Mouse (Mus musculus) gastrocnemius, postnatal 10 days (tissue): ENCODE measurements around the gene Rps6kl1. TPM values are rescaled to one million over a fixed set of nuclear protein-coding genes. Genes with fewer than 3 reads are reported as not detected.

Experiments used
- DNase-seq: peaks from one replicate; pipeline ENCODE4 v3.0.0; 2021; ENCODE audit warnings: mixed read lengths
- long read RNA-seq, 2 experiments: library from polyadenylated mRNA; stranded (forward); transcript quantifications; one replicate each; pipeline ENCODE4 v2.0.0; 2021
- total RNA-seq, 2 experiments: library from RNA; stranded (reverse); gene quantifications; 2 replicates each; pipeline ENCODE4 v1.2.3; 2021

The Rps6kl1 gene
- total RNA-seq: under 1 TPM; 0.33 to 0.68 TPM
- long read RNA-seq, experiment 1, partial matches to known transcripts: 0 of 3 reads
- long read RNA-seq, experiment 1, other reads (novel, unspliced or antisense): 2 of 3 reads
- long read RNA-seq, experiment 2: 0 reads

DNA sequence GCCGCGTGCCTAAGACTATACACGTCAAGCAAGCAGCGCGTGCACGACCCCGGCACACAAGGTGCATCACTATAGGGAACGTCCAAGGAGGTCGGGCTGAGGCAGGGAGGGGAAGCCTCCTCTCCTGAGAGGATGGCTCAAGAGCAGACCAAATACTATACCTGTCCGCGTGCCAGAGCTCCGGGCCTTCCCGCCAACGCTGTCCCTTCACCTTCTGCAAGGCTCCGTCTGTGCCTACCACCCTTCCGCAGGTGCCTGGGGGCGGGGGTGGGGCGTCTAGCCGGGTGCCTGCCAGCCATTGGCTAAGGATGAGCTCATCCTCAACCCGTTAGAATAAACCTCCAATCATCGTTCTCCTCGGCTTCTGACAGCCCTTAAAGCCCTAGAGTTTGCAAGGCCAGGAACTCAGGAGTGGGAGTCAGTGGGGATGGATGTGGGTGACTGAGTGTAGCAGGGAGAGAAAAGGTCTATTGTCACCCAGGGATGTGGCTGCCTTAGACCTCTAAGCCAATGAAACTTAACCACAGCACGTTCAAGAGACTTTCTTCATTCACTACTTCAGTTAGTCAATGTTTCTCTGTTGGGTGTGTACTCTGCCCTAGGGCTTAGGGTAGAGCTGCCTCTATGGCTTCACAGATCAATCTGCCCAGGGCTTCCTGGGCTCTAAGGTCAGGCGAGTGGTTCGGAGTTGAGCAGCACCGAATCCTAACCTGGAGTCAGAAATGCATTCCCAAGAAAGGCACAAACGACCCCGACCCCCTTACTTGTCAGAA lies at the start of gene Rps6kl1:
Gene Rps6kl1, minus strand, starts transcription at position 263 of the 773 bp plus-strand sequence.
- no peak for DNase-seq

- DNase-seq: no peak
Observed at GRCm38 (mm10) chr12:85199954-85200353, 48.9 kb upstream of the Rps6kl1 start.

DNA sequence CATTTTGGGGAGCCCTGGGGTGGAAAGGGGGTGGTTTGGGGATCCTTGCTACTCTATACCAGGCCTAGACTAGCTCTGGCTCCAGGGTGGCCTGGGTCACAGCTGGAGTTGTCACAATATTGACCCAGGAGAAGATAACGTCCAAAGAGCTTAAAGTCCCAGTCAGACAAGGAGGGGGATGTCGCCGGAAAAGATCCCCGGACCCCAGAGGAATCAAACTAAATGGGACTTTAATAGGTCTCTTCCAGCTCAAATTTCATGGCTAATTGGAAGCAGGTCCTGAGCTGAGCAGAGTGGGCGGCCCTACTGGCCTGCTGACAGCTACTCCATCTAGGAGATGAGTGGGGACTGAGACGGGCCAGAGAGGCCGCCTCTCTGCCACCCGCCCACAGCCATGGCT lies 46.9 kb upstream of the Rps6kl1 start:
- no peak for DNase-seq

DNA sequence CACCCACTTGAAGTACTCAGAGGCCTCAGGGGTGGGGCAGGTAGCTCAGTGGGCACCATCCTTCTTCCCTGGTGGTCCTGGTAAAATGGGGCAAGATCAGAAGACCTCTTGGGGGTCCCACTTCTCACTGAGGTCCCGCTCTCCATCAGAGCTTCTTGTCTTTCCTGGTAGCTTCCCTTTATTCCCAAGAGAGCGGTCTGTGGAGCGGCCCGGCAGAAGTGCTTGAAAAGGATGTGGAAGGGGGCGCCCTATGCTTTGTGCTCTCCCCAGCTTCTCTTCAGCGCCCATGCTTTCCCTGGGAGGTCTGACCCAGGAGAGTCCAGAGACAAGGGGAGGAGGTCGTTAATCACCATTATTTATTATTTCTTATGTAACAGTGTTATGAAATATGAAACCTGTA lies 46.3 kb upstream of the Rps6kl1 start:
- no peak for DNase-seq

GRCm38 (mm10) chr12:85196191-85196590 lies 45.1 kb upstream of the Rps6kl1 start:
- DNase-seq: no peak

DNA sequence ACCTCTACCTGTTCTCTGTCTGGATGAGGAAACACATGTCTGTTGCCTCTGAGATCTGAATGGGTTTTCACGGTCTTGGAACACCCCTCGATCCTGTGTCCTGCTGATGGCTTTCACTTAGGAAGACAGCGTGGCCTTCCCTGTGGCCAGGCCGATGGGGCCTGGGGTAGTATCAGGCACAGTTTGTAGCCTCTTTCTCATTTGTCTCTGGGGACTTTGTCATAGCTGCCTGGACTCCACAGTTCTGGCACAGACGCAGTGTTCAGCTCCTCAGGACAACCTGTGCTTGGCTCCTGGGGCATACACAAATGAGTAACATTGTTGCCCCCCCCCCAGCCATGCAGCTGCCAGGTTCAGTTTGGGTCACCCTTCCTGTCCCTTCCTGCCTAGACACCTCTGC lies 44.0 kb upstream of the Rps6kl1 start:
- no peak for DNase-seq

DNA sequence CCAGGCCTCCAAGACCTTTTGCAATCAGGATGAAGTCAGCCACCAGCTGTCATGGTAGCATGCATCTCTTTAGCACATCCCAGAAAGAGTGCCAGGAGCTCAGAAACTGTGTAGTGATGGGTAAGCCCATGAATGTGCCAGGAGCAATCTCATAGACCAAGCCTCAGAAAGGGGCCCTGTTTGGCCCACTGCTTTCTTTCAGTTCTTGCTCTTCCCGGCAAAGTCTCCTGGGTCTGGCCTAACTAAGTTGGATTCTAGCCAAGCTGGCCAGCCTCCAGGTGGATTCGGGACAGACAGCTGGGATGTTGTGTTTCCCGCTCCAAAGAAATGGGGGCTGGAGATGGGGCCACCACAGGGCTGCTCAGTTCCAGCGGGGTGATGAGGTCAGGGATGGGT lies 43.6 kb upstream of the Rps6kl1 start:
- peak; percentile 93 for DNase-seq

DNA sequence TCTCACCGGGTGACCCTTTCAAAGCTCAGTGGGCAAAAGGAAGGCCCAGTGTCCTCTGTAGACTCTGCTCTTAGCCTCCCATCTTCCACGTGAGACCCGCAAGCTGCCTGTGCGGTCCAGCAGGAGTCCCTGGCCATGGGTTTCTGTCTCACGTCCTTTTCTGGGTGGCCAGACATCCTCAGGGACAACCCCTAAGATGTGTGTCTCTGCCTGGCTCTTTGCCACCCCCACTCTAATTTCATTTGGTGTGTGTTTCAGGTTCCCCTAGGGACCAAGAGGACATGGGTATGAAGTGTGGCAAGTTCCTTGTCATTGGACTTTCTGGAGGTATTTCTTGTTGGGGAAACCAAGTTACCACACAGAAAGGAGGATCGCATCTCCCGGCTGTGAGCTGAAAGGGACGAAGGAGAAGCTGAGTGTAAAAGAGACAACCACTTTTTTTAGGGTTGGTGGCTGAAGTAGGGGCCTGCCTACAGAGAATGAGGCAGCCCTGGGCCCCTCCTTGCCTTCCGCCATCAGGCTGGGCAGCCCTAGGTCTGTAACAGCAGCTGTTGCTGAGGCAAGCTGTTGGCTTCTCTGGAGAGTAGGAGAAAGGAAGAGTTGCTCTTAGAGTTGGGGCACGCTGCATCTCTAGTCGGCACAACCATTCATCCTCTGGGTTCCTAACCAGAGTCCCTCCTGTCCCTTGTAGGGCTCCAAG lies 43.0 kb upstream of the Rps6kl1 start:
- no peak for DNase-seq

- no peak for DNase-seq
Observed at GRCm38 (mm10) chr12:85193146-85193545, 42.1 kb upstream of the Rps6kl1 start.

DNA sequence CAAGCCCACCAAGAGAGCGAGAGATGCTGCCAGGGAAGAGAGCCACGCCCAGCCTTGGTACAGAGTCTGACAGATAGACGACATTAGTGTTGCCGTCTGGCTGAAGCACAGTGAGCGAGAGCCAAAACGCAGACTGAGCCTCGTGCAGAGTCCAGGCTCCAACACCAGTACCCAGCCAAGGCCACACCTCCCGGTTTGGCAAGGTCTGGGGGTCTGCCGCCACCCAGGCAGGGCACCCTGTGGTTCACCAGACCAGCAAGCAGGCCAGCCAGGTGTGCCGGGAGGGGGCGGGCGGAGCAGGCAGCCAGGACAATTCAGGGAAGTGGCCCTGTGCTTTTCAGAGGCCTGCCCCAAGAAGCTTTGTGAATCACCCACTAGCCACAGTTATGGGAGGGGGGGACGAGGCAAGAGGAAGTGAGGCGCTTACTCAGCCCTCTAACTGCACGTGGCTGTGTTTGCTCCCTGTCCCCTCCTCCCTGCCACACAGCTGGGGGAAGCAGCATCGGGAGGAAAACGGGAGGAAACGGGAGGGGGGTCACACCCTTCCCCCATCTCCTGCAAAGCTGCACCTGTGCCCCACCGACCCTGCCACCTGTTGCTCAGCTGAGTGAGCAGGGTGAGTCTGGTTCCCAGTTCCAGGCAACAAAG lies 41.5 kb upstream of the Rps6kl1 start:
- DNase-seq: no peak

GRCm38 (mm10) chr12:85190290-85190689 lies 39.2 kb upstream of the Rps6kl1 start:
- no peak for DNase-seq

- DNase-seq: no peak
Observed at GRCm38 (mm10) chr12:85186361-85186760, 35.3 kb upstream of the Rps6kl1 start.

- DNase-seq: no peak
Observed at GRCm38 (mm10) chr12:85185810-85186209, 34.7 kb upstream of the Rps6kl1 start.

DNA sequence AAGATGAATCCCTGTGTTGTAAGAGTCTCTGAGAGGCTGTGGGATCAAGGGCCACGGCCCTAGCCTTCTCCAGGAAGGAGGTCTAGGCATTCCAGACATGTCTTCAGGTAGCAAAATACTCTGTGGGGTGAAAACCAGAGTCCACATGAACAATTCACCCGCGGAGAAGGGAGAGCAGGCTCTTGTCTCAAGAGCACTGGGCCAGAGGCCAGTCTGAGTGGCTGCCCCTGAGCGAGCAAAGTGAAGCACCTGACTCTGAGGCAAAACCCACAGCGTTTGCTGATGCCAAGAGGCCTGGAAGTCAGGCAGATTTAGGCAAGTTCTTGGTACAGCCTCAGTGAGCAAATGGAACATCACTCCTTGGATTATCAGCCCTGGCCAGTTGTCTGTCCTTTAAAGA lies 33.1 kb upstream of the Rps6kl1 start:
- no peak for DNase-seq

DNA sequence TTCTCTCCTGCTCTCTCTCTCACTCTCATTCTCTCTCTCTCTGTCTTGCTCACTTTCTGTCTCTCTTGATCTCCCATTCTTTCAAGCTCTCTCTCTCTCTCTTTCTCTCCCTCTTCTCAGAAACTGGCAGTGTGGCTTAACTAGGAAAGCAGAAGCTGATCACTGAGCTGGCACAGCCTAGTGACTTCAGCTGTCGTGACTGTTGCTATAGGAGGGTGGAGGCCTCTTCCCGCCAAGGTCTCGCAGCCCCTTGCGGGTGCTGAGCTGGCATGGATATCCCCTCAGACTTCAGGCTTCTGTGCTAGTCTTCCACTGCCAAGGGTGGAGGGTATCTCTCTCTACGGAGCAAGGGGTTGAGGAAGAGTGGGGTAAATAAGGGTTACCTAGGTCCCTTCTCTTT lies 31.8 kb upstream of the Rps6kl1 start:
- DNase-seq: no peak

DNA sequence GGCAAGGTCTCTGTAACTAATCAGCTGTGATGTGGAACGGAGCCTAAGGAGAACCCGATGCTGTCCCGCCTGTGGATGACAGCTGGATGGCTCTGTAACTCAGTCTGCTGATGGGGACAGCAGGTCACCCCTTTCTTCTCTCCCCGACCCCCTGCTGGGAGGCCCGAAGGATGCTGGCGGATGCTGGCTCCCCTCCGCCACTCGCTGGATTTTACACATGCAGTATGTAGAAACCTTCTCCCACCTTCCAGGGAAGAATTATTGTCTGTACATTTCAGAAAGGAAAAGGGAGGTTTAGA lies 31.2 kb upstream of the Rps6kl1 start:
- DNase-seq: no peak

- DNase-seq: no peak
Observed at GRCm38 (mm10) chr12:85181475-85182344, 30.6 kb upstream of the Rps6kl1 start.

DNA sequence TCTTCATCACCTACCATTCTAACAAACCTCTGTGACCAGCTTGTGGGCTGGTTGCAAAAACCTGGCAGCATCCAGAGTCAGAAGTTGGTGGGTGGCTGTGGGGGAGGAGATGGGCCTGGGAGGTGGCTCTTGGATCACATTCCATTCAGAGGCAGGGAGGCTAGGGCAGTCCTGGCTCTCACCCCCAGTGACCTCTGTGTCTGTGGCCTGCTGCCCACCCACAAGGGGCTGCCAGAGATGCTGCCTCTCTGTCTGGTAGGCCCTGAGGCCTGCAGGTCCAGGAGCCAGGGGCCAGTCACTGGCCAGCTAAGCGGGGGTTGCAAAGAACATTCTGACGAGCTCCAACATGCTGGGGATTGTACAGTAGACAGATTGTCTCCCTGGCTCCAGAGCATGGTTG lies 27.2 kb upstream of the Rps6kl1 start:
- no peak for DNase-seq

DNA sequence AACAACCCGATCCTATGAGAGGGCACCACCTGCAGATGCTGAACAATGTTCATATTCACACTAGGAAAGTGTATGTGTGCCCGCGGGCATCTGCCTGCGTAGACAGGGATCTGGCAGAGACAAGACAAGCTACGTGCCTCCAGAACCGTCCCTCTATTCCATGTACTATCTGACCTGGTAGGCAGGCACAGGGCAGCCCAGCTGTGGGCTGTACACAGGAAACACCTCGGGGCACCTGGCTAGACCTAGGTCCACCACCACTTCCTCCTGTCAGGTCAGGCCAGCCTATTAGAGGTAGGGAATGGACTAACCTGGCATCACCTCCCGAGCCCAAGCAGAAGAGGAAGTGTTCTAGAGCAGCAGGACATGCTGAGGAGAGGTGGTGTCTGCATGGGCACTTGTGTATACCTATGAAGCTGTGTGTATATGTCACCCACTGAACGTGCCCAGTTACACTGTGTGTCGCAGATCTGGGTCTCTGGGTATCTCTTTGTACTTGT lies 26.7 kb upstream of the Rps6kl1 start, which contains the start of gene Pgf:
Gene Pgf, minus strand, starts transcription at position 51 of the 500 bp plus-strand sequence.
- DNase-seq: no peak

DNA sequence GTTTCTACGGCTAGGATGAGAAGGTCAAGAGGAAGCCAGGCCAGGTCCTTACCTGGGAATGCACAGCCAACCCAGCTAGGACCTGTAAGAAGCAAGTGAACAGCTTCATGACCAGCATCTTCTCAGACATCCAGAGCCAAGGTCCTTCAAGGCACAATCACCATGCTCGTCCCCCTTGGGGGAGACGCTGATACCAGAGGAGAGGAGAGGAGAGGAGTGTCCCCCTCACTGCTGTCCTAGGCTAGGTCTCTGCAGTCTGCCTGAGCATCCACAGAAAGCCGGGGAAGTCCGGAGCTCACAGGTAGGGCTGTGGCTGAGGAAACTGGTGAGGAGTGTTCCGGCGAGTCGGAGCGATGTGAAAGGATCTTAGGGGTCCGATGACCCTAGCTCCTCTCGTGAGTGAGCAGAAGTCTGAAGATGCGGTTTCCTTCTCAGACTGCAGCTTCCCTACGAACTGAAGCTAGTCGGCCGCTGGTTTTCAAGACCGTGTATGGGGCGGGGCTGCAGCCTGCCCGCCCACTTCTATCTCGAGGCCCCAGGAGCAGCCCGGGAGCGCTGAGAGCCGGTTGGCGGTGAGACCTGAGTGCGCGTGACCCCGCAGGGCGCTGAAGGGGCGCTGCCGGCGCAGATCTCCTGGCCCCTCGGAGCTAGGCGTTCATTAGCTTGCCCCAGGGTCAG lies 25.9 kb upstream of the Rps6kl1 start:
- DNase-seq: no peak
